Mouse (Mus musculus) kidney, adult 11 months (tissue): ENCODE data around the gene Glrp1.

Source experiments
- DNase-seq: peaks from one replicate; pipeline ENCODE4 v3.0.0; 2022

Gene Glrp1

DNA sequence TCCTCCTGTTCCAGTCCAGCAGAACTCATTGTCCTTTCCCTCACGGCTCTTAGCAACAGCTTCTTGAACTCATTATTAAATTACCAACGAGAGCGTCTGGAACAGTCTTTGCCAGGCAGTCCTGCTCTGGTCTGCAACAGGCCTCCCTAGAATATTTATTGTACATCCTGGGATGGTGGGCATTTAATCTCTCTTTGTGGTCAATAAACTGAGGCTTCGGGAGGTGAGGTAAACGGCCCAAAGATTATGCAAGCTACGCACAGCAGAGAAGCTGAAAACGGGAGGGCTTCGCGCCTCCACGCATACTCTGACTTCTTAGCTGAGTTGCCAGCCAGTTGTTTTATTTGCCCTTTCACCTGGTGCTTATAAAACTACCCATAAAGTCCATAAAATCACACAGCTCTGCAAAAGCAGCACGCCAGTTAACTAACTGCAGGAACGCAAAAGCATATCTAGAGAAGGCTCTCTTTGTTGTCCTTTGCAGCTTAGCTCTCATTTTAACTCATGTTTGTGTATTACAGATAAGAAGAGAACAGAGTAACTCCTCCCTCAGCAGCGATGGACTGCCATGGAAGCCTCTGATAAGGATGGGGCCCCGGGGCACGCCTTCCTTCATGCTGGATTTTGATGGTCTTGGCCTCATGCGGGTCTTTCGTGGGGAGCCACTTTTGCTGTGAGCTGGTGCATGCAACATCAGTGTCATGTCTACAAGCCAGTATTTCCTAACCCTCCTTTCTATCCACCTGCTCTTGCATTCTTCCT lies 18.1 kb downstream of the Glrp1 start:
- no peak for DNase-seq

DNA sequence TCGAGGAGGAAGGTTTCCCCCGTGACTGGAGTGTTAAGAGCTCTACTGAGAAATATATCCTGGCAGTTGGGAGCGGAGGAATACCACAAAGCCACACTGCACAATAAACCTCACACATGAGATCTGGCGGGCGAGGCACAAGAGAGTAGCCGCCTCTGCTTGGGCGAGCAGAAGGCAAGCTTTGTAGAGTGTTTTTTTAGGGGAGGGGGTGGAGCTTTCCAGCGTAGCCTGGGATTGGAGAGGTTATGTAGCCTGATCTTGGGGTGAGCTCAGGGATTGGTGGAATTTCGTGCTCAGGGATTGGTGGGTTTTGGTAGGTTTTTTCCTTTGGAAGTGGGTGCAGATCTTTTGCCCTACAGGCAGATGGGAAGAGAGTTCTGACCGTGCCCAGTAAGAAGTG lies 19.7 kb downstream of the Glrp1 start:
- DNase-seq, result no peak

DNA sequence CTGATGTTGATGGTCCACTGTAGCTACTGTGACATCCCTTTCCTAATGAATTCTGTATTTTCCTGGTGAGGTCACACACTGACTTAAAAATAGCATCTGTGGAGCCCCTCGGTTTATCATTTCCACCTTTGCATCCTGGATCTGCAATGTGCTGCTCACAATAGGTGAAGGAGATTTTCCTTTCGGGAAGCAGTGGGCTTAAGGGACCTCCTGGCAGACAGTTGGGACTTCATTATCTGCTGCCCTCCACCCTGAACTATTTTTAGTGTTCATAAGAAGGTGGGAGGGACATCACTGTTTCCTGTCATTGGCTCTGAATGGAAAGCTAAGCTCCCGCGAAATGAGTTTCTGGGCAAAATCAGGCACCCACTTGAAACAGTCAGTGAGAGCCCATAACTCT lies 20.9 kb downstream of the Glrp1 start:
- no peak for DNase-seq

DNA sequence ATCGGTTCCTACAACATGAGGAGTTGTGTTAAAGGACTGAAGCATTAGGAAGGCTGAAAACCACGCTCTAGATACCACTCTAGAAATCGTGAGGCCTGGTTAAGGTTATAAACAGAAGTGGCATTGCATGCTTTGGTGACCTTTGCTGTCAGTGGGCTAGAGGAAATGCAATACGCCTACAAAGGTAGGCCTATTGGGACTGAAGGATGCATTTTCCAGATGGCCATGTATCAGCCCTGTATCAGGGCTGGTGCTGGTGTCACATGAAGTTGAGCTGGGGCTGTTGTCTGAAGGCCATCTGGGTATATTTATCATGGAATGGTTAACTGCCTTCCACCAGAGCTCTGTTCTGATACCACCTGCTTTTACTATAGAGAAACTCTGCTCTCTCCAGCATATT lies 23.5 kb downstream of the Glrp1 start:
- DNase-seq, result no peak

DNA sequence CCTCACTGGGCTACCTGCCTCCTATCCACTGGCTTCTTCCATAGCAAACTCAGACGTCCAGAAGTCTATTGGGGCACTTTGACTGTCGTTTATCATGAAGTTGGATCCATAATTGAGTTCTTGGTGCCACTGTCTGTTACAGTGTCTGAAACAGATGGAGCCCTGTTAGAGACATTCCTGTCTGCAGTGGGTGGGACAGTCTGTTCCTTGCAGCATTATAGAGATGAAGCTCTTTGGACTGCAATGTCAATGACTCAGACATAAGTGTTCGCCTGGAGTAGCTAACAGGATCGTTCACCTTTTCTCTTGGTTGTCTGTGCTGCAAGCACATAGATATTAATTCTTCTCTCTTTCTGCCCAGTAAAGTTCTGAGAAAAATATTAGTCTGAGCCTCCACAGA lies 25.8 kb downstream of the Glrp1 start:
- DNase-seq, result no peak

DNA sequence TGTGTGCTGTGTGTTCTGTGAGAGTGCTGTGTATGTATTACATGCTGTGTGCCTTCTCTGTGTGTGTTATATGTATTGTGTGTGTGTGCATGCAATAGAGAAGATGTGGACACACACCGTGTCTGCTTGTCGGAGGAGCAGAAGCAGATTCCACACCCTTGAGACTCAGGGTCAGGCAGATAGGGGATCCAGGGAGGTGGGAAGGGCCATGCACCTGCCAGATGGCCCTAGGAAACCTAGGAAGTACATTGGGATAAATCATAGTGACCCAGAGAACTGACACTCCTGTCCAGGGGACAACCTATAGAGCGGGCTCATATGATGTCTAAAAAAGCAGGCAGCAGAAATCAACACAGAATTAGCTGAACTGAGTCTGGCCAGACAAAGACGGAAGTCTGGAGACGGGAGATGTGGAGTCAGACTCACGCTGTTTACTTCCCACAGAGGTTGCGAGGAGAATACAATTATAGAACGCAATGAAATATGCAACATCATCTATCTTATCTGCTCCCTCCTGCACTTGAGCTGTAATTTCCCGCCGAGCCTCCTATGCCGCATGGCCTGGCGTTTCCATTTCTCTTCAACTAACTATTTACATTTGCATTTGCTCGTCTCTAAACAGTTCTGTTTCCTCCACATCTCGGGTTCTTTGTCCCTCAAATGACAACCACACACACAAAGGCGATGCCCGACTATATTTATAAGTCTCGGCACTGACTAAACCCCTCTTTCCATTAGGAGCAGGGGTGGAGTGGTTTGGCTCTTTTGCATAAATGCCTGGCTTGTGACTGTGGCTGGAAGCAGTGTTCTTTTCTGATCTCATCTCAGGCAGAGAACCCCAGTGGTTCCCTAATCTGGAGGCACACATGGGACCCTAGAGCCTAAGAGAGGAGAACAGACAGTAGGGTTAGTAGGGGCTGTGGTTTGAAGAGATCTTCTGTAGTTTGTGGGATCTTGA lies 27.4 kb downstream of the Glrp1 start:
- DNase-seq, result no peak

DNA sequence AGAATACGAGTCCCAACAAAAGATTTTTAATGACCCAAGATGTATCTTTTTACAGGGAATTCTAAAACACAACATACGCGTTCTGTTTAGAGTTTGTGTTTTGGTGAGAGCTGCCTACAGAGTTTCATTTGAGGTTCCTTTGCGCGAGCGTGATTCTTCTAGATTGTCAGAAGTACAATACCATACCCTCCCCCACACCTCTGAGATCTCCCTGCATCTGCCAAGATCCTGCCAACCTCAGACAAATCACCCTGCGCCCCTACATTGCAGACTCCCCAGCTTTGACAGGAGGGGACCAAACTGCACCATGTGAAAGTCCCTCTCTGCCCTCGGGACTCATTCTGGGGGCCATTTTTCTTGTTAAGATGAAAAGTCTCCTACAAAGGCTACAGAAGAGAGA lies 29.3 kb downstream of the Glrp1 start:
- DNase-seq, result no peak

DNA sequence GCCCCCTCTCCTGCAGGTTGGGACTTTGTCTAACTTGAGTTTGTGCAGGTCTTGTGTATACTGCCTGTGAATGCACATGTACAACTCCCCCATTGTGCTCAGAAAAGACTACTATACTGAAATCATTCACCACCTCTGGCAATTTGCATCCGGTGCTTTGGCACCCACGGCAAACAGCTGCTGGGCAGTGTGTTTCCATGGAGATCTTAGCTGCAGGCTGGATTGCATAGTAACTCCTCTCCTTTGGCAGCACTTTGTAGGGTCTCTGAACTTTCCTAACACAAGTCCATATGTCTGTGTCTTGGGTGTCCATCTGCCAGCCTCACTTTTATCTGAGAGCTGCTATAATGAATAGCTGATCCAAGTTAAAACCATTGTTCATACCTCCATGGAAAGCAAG lies 31.7 kb downstream of the Glrp1 start:
- no peak for DNase-seq

DNA sequence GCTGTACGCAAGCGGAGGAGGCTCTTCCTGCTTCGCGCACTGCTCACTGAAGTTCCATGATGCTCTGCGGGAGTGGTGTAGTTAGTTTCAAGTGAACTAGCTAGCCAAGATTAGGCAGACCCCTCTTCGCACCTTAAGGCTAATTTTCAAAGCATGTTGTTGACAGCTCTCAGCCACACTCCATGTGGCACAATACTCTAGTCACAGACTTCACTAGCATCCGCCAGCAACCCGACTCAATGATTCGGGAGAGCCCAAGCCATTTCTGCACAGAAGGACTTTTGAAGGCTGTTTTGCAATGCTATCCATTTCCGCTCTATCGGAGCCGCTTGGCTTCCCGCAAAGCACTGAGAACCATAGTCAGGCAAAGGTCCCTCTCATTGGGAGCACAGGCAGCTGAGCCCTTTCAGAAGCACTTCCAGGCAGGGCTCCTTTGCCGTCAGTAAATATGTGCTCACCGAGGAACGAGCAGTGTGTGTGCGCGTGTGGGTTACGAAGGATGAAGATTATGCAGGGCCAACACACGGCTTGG lies 33.2 kb downstream of the Glrp1 start:
- no peak for DNase-seq

DNA sequence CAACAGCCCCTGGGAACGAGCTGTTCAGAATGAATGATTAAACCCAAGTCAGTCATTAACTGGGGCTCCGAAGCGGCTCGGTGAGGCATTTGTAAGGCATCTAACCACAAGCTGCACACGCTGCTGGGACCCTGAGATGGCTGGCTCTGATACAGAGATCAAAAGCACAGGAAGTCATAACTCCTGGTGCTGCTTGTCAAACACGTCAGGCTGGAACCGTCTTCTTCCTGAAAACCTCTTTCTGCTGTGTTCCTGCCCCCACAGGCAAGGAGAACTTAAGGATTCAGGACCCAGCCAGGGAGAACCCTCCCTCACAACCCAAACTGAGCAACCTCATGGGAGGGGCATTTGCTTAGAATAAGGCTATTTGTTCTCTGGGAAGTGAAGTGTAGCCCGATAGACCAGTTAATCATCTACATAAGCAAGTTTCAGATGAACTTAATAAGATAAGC lies 34.3 kb downstream of the Glrp1 start:
- peak; percentile 82 for DNase-seq

DNA sequence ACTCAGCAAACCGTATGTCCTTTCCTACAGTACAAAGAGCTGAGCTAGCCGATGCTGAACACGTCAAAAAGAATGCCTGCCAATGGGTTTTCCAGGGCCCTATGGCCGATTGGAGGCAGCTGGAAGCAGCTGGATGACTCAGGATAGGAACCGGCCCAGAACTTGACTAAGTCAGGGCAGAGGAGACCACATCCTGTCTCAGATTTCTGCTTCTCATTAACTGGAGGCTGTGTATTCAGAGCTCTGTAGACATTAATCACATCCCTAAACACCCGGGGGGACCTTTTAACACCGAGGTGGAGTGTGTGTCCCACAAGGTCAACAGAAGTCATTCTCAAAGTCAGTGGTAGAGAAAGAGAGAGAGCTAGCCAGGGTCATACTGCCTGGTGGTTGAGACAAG lies 35.3 kb downstream of the Glrp1 start:
- peak; percentile 76 for DNase-seq

DNA sequence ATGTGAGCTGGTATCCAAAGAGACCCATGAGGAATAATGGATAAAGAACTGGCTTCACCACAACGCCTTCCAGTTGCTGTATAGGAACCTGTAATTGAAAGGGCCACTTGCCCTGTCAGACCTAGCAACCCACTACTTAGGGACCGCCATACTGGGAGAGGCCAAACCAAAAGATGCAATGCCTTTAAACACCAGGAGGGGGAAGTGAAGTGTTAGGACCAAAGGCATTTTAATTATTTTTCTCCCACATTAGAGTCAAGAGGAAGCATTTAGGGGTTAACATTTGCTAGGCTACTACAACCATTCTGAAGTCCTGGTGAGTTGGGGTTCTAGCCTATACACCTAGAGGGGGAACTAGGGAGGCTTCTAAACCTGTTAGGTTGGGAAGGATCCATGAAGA lies 36.0 kb downstream of the Glrp1 start:
- DNase-seq, result no peak

DNA sequence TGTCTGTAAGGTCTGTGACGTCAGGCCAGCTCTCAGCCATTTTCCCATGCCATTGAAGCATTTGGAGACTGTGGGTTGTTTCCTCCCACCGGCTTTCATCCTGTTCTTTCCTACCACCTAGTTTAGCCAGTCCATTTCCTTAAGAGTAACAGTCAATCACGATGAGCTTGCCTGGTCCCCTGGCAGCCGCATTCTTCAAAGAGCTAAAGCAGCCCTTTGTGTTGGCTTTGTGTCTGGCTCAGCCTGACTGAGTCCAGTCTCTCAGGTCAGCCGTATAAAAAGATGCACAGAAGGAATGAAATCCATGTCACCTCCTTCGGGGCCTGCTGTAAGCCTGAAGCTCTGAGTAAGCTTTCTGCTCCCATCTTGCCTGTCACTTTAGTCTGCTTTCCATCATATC lies 37.6 kb downstream of the Glrp1 start:
- no peak for DNase-seq

DNA sequence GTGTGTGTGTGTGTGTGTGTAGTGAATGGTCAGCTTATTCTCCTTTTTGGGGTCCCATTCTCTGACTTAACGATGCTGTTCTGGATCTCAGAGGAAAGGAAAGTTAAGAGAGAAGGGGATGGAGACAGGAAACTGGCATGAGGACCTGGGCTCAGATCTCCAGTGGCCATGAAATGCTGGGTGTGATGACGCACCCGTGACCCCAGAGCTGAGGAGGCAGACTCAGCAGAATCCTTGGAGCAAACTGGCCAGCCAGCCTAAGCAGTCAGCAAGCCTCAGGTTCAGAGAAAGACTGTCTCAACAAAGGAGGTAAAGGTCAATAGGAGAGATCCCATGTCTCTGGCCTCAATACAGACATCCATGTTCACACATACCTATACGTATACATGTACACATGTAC lies 40.1 kb downstream of the Glrp1 start:
- no peak for DNase-seq

DNA sequence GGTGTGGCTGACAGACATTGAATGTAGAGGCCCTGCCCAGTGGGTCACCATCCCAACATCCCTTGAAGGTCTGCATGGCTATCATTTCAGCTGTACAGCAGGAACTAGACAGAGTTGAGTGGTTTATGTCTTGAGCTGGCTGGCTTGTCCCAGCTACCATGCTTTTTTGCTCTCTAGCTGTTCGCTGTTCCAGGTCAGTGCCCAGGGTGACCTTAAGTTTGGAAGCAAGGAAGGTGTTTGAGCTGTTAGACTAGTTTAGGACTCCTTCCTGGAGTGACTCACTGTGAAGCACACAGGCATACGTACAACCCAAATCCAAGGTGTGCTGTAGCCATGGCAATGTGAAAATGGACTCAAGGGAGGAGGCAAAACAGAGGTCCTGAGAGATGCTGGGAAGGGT lies 41.5 kb downstream of the Glrp1 start:
- peak; percentile 33 for DNase-seq

DNA sequence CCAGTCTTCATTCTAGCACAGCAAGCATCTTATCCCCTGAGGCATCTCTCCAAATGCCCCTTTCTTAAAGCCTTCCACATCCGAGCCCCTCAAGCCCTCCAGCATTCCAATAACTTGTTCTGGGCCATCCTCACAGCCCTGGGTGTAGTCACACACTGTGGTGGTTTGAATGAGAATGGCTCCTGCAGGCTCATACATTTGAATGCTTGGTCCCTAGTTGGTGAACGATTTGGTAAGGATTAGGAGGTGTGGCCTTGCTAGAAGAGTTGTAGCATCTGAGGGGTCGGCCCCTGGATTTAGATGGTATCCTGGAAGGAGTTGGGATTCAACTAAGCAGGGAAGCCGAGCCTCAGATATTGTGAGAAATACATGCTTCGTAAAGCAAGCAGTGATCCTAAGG lies 42.0 kb downstream of the Glrp1 start:
- DNase-seq, result no peak

DNA sequence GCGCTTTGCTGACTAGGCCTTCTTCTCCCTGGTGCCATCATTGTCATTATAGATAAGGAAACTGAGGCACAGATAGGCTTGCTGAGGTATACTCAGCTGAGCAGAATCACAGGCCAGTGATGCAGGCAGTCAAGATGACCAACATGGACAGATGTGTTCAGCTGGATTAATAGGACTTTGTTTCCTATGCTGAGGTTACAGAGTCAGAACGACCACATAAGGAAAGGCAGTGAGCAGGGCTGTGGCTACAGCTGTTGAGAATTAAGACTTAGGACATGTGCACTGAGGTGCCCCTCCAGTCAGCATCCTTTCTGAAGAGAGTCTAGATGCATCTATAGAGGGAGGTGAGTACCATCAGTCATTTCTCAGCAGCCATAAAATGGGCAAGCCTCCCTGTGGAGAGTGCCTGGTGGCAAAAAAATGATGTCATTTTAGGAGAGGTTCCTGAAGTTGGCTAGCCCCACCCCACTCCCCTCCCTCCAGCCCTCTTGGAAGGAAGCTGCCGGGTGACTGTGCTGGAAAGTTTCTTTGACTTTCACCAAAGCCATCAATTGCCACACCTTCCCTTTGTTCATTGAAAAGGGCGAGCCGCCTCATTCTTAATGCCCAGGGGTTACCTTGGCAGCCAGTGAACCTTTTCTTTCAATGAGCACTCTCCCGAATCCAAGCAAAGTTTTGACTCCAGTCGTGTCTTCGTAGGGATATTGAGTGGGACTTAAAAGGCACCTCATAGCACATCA lies 43.4 kb downstream of the Glrp1 start:
- DNase-seq, result no peak

DNA sequence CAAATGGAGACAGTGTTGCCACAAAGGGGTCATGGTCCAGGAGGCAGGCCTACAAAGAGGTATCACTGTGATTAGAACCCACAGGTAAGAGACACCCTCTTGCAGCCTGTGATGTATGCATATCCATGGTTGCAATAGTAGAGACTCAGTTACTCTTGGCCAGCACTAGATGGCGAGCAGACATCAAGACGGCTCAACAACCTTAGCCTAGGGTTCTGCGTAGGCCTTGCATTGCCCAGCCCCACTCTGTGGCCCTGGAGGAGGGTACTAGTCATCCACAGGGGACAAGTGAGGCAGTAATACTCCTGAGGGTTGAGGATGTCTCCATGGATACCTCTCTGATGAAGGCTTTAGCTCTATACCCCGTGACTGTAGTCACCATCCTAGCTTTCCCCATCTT lies 44.1 kb downstream of the Glrp1 start:
- DNase-seq, result no peak

DNA sequence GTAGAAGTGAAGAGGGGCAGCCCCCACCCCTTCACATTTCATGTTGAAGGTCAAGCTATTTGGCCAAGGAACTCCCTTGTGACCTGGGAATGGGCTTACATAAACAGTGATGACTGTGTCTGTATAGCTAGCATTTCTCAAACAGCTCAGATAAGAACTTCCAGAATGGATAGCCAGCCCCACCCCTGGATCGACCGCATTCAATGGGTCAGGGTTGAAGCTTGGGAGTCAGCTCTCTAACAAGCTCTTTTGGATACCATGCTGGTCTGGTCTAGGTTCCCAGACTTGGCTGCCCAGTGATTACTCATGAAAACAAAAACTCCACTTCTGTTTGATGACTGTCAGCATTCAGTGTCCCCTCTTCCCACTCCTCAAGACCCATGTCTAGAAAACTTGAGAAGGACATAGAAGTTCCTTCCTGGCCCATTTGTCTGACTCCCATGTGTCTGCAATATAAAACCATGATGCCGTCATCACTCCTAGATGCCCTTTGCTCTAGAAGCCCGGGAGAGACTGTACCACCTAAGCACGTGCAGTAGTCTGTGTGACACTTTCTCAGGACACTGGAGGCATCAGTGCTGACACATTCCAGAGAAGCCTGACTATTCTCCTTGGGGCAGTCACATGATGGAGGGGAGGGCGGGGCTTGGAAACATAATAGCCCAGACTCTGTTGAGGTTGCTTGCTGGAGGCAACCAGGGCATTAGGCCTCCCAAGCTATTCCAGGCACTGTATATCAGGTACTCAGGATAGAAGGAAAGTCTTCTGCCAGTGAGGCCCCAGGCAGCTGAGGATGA lies 45.6 kb downstream of the Glrp1 start:
- DNase-seq, result no peak

DNA sequence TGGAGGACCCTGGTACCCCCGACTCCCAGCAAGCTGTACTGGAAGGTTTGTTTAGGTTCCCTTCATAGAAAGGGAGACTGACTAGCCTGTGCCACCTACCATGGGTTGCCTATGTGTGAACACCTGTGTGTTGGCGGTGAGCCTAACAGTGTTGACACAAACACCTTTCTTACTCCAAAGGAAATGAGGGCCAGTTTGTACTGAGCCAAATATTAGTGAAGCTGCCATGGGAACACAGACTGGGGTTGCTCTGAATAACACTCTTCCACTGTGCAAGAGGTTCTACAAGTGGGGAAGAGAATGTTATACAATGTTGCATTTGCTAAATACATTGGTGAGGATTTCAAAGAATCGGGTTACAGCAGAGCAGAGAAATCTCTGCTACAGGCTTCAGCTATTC lies 46.6 kb downstream of the Glrp1 start:
- no peak for DNase-seq

DNA sequence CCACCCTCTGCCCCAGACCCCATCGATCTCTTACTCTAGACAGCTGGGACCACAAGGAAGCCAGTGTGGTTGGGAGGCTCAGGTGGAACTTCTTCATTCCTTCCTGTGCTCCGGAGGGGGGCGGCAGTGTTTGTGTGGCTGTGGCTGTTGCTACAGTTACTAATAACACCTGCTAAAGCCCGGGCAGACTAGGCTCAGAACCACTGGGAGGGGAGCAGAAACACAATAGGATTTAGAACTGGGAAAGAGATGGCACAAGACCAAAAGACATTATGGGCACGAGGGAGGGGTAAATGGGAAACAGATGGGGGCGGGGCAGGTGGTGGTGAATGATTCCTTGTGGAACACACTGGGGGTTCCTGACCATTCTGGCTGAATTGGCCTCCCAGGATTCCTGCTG lies 47.4 kb downstream of the Glrp1 start:
- no peak for DNase-seq

DNA sequence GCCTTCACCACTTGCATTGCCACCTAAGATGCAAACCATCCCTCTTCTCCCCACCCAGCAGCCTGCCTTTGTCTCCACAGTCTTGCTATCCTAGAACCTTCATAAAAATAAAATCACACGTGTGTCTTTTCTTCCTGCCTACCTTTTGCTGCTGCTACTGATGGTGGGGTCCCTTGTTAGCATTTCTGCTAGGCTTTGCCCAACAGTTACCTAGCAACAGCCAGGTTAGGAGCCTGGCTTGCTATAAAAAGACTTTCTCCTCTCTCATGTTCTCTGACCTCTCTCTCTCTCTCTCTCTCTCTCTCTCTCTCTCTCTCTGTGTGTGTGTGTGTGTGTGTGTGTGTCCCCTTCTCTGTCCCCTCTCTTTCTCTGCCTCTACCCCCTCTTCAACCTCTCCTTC lies 48.8 kb downstream of the Glrp1 start:
- DNase-seq, result no peak
